Mouse (Mus musculus): Measurements from ENCODE around the gene B4galnt3. TPM values are rescaled to one million over a fixed set of nuclear protein-coding genes. Genes with fewer than 3 reads are reported as not detected.

The B4galnt3 gene
- total RNA-seq, 1 experiment from 2014 or later: not detected

DNA sequence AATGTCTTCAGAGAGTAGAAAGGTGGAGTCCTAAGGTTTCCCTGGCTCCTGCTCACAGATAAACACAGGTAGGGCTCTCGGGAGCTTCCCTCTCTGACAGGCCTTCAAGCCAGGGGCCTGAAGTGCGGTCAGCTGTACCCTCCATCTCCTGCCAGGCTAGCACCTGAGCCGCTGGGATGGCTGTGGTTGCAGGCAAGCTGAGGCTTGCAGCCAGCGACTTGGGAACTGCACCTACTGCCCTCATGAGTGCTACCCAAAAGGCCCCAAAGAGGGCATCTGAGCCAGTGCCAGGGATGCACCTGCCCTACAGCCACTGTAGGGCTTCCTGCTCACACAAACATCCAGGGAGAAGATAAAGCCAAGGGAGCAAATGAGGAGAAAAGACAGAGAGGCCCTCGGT lies 53.9 kb downstream of the B4galnt3 start:
- no peak for ATAC-seq (replicated peaks; ENCODE audit: insufficient number of reproducible peaks, low FRiP score, low TSS enrichment, poor library complexity, severe bottlenecking)

DNA sequence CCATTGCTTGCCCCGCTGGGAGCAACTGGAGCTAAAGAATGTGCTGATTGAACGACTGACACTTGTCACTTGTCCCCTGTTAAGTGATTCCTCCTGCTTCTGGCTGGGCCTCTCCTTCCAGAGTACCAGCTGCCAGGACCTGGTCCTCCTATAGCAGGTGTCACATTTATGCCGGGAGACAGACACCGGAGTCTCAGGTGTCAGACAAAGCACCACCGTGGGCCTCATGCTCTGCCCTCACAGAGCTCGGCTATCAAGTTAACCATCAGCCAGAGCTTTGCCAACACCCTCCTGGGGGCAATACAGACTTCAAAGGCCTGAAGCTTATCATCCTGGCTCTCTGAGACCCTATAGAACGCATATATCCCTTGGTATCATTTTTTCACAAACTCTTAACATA lies 58.5 kb downstream of the B4galnt3 start:
- no peak for ATAC-seq (replicated peaks; ENCODE audit: insufficient number of reproducible peaks, low FRiP score, low TSS enrichment, poor library complexity, severe bottlenecking)

DNA sequence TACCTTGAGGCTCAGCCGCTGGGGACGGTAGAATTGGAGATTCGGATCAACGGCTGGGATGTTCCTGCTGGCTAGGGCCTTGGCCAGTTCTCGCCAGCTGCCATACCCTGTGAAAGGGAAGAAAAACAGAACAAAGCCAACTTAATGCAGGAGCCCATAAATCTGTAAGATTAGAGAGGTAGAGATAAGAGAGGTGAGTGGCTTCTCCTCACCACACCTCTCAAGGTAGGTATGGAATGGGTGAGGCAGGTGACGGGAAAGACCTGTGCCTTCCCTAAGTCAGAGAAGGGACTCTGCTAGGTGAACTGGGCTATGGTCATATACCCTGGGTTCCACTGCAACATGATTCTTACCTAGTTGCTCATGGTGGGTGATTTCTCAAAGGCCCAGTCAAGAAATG lies 61.5 kb downstream of the B4galnt3 start:
- no peak for ATAC-seq (replicated peaks; ENCODE audit: insufficient number of reproducible peaks, low FRiP score, low TSS enrichment, poor library complexity, severe bottlenecking)

DNA sequence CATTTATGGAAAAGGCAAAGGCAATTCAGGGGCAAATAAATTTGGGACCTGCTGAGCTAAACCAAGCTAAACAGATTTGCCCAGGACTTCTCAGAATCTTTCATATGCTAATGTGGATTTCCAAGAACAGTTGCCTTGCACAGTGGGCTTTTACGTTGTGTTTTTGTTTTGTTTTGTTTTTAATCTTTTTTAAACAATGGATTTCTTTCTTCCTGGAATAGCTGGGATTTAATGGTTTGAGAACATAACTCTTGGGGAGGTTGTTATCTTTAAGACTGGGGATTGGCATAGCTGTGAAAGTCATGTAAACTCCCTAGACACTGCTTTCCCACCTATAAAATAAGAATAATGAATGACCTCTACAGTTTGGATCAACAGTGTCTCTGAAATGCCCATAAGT lies 63.9 kb downstream of the B4galnt3 start:
- no peak for ATAC-seq (replicated peaks; ENCODE audit: insufficient number of reproducible peaks, low FRiP score, low TSS enrichment, poor library complexity, severe bottlenecking)

DNA sequence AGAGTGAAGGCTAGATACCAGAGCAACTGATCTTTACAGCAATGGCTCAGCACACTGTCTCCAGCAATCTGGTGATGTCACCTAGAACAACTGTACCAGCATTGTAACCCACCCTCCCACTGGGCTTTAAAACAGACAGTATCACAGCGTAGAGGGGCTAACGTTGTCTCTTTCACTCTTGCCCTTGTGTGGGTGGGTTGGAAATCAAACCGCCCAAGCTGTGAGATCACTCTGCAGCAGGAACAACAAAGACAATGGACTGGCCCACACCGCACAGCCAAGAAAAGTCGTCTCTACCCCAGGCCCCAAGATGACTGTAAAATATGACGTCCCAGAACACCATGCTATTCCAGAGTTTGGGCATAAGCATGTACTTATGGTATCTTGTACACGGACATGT lies 64.6 kb downstream of the B4galnt3 start:
- no peak for ATAC-seq (replicated peaks; ENCODE audit: insufficient number of reproducible peaks, low FRiP score, low TSS enrichment, poor library complexity, severe bottlenecking)

DNA sequence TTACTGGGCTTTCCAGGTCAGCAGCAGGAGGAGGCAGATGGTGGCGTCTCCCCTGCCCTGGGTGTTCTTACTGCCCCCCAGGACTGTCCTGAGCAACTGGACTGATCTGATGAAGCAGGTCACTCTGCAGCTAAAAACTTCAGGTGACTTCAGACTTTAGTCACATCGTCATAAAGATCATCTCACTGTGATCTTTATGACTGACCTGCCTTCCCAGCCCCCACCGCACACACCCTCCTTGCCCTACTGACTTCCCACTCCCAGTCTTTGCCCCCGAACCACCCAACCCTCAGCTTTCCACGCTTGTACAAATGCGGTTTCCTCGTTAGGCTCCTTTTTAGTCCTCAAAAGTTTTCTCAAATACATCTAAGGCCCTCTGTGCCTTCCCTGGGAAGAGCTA lies 67.3 kb downstream of the B4galnt3 start:
- no peak for ATAC-seq (replicated peaks; ENCODE audit: insufficient number of reproducible peaks, low FRiP score, low TSS enrichment, poor library complexity, severe bottlenecking)

DNA sequence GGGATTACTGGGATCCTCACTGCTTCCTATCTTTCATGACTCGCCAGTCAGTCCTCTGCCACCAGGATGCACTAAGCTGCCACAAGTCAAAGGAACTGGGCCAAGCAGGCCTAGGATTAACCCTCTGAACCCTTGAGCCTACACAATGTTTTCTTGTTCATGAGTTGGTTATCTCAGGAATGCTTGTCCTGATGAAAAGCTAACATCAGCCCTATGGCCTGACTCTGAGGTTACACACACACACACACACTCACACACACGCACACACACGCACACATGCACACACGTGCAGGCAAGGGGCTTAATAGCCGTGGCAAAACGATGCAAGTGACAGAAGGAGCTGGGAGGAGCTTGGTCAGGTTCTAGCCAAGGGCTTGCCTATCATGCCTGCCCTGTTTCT lies 69.0 kb downstream of the B4galnt3 start:
- ATAC-seq (replicated peaks; ENCODE audit: insufficient number of reproducible peaks, low FRiP score, low TSS enrichment, poor library complexity, severe bottlenecking): no peak

DNA sequence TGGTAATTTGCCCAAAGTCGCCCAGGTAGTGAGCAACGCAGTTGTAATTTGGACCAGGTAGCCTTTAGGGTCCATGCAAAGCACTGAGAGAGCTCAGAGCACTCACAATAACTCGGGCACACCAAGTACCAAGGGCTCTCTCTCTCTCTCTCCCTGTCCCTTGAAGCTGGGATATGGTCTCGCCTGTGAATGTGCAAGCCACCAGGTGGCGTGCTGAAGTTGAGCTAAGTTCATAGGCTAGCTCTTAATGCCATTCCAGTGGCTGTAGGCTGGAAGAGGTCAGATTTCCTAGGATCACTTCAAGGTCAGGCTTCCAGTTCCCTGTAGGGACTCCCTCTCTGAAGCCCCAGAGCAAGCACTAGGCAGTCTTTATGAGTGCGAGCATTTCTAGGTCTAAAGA lies 71.7 kb downstream of the B4galnt3 start:
- ATAC-seq (replicated peaks; ENCODE audit: insufficient number of reproducible peaks, low FRiP score, low TSS enrichment, poor library complexity, severe bottlenecking): no peak

DNA sequence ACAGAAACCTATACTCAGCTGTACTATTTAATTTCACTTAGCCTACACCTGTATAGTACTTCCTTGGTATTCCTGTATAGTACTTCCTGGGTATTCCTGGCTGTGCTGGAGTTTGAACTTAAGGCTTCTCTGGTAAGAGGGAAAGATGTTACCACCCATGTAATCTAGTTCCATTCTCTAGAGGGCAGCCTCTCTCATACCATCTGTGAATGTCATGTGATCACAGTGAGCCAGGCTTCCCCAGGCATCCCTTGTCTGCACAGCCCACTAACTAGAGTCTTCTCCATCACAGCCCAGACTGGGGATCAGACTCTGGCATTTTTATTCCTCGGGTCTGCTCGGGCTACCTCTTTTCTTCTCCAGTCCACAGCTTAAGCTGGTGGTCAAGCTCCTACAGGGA lies 75.1 kb downstream of the B4galnt3 start:
- no peak for ATAC-seq (replicated peaks; ENCODE audit: insufficient number of reproducible peaks, low FRiP score, low TSS enrichment, poor library complexity, severe bottlenecking)

DNA sequence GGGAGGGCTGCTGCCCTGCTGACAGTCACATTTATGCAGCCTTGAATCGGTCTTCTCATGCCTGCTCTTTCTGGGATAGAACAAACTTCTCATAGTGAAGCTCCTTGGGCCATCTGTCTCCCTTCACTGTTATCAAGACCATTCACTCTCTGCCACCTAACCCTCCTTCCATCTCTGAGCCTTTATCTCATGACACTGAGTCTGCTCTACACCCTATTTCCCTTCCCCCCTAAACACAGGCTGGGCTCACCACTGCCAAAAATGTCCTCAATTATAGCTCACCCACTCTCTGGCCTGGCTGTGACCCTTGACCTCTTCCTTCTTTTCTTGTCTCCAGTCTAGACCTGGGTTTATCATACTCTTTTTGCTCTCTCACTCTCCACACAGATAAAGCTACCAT lies 77.7 kb downstream of the B4galnt3 start:
- ATAC-seq (replicated peaks; ENCODE audit: insufficient number of reproducible peaks, low FRiP score, low TSS enrichment, poor library complexity, severe bottlenecking): no peak

DNA sequence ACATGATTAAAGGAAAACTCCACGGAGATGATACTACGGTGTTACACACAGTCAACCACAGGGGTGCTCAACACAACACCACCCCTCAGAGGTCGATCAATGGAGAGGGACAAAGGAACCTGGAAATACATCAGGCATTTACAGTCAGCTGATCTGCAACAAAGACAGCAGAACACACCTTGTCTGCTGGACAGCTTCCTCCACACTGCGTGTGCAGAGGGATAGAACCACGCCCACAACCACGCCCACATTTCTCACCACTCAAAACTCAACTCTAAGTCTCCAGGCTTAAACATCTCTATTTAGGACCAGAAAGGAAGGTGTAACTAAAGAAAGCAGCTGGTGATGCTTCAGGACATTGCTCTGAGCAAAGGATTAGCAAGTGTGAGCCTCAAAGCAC lies 82.8 kb downstream of the B4galnt3 start:
- no peak for ATAC-seq (replicated peaks; ENCODE audit: insufficient number of reproducible peaks, low FRiP score, low TSS enrichment, poor library complexity, severe bottlenecking)

DNA sequence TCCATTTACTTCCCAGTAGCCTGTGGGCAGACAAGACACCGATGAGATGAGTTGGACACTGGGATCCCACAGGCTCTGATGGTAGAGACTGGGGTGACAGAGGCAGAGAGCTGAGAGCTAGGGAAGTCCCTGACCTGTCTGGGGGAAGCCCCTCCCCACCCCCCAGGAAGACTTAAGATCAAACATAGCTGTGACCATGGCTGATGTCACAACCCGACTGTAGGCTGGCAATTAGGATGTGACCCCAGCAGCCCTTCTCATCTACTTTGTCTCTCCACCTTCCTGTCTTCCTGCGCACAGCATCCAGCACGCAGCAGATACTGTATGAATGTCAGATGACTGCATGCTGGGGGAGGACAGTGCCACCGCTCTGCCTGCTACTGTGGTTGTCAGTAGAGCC lies 87.8 kb downstream of the B4galnt3 start:
- ATAC-seq (replicated peaks; ENCODE audit: insufficient number of reproducible peaks, low FRiP score, low TSS enrichment, poor library complexity, severe bottlenecking): no peak

DNA sequence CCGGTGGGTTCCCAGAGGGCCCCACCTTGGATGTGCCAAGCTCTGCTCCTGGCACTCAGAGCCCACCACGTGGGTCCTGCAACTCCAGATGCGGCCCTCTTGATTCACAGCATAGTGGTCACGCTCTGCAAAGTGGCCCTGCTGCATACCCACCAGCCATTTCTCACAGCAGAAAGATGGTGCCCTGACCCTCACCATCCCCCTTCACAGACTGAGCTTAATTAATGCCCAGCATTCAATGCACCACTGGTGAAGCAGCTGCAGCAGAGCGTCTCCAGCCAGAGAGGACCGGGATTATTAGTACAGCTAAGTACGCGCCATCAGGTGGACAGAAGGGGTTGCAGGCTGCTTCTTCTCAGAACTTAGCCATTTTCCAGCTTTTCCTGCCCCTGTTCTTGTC lies 92.0 kb downstream of the B4galnt3 start:
- ATAC-seq (replicated peaks; ENCODE audit: insufficient number of reproducible peaks, low FRiP score, low TSS enrichment, poor library complexity, severe bottlenecking): no peak

DNA sequence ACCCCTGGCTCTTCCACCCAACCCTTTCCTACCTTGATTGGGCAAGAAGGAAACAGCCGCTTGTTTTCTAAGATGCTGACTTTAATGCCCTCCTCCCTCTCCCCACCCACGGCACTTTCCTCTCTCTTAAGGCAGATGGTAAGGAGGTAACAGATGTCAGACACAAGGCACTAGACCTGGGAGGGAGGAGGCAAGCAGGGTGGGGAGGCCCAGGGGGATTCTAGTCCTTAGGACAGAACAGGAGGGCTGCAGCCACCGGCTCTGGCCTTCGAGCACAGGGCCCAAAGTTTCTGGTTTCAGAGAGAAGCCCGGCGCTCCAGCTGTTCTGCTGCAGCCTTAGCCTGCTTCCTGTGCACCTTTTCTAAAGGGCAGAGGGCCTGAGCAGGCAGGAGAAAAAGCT lies 92.4 kb downstream of the B4galnt3 start:
- ATAC-seq (replicated peaks; ENCODE audit: insufficient number of reproducible peaks, low FRiP score, low TSS enrichment, poor library complexity, severe bottlenecking): no peak

DNA sequence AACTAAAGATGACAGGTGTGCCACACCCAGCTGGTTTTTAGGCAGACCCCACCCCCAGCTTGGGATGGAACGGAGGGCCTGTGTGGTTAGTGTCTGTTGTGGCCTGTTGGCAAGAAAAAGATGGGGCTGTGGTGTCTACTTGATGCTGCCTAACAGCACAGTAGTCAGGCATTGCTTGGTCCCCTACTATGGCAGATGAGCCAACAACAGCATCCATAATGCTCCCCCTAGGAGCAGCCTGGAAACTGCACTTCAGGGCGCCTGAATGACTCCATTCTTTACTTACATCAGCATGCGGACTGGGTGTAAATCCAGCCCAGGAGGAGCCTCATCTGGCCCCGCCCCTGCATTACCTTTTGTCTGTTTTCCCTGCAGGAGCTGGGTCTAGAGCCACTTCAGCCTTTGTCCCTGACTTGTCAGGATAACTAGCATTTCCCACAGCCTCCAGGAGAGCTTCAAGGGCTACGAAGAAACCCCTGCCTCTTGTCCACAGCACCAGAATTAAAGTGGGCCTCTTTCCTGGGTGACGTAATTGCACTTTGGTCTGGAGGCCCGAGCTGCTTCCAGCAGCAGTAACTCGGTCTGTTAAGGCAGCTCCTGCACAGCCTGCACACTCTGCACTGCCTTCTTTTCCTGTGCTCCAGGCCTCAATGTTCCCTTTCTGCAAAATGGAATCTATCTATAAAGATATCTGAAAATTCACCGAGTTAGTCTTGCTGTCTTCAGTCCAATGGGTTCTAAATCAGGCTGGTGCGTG lies 94.5 kb downstream of the B4galnt3 start:
- no peak for ATAC-seq (replicated peaks; ENCODE audit: insufficient number of reproducible peaks, low FRiP score, low TSS enrichment, poor library complexity, severe bottlenecking)

DNA sequence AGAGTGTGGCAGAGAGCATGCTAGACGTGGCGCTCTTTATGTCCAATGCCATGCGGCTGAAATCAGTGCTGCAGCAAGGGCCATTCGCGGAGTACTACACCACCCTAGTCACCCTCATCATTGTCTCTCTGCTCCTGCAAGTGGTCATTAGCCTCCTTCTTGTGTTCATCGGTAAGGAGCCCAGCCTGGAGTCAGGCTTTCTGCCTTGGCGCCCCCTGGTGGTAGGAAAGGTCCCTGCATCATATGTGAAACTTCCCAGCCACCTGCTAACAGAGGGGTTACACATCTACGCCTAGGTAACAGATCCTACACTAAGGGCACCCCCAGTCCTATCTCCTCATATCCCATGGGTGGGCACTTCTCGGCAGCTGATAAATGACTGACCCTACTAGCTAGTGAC lies 96.4 kb downstream of the B4galnt3 start:
- ATAC-seq (replicated peaks; ENCODE audit: insufficient number of reproducible peaks, low FRiP score, low TSS enrichment, poor library complexity, severe bottlenecking): peak; percentile 67

DNA sequence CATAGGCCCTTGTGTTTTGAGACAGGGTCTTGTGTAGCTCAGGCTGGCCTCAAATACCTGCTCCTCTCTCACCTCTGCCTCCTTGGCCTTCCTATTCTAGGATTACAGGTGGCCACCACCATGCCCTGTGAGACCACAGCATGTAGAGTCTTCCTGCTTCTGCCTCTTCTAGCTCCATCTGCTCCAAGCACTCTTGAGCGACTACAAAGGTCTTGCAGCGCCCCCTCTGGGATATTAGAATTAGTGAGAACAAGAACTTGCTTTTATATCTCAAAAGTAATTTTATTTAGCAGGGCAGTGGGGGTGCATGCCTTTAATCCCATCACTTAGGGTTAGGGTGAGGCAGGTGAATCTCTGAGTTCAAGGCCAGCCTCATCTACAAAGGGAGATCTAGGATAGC lies 97.5 kb downstream of the B4galnt3 start:
- ATAC-seq (replicated peaks; ENCODE audit: insufficient number of reproducible peaks, low FRiP score, low TSS enrichment, poor library complexity, severe bottlenecking): no peak

DNA sequence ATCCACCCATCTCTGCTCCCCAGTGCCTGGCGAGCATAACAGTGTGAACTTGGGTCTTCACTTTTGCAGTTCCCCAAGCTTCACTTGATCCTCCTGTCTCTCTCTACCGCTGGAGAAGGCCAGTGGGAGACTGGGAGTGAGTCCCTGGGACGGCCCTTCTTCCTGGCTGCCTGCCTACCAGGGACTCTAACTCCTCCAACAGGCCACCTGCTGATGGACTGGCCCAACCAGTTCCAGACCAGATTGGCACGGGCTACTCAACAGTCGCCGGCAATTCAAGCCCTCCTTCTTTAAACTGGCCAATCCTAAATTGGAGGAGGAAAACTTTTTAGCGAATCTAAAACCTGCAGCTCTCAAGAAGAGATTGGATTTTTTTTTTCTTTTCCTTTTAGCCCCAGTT lies 99.4 kb downstream of the B4galnt3 start:
- no peak for ATAC-seq (replicated peaks; ENCODE audit: insufficient number of reproducible peaks, low FRiP score, low TSS enrichment, poor library complexity, severe bottlenecking)

DNA sequence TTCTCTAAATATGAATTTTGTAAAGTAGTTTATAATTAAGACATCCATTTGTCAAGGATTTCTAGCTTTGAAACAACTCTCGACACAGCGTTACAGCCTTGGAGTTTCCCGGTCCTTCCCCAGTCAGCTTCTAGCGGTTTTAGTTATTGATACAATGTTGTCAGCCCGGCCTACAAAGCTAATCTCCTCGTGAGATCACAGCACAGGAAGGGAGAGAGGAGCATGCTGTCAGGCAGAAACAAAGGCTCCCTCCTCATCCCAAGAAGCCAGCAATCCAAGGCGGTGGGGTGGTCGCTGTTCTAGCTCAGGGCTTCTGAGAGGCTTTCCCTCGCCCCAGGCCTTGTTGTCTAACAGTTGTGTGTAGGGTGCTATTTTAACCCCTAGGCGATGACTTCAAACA lies 100.1 kb downstream of the B4galnt3 start:
- no peak for ATAC-seq (replicated peaks; ENCODE audit: insufficient number of reproducible peaks, low FRiP score, low TSS enrichment, poor library complexity, severe bottlenecking)

DNA sequence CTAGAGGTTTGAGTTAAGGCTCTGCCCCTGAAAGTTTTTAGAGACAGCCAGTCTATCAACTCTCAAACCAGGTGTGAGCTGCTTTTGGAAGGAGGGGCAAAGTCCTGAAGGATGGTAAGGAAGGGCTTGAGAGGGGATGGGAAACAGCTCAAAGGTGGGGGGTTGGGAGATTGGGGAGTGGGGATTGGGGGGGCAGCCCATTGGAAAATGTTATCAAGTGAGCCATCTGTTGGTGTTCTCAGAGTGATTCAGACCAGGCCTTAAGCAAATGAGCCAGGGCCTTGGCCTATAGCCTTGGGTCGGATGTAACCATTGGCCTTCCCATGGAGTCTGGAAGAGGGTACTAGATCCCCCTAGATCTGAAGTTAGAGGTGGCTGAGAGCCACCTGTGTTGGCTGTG lies 100.6 kb downstream of the B4galnt3 start:
- ATAC-seq (replicated peaks; ENCODE audit: insufficient number of reproducible peaks, low FRiP score, low TSS enrichment, poor library complexity, severe bottlenecking): no peak

DNA sequence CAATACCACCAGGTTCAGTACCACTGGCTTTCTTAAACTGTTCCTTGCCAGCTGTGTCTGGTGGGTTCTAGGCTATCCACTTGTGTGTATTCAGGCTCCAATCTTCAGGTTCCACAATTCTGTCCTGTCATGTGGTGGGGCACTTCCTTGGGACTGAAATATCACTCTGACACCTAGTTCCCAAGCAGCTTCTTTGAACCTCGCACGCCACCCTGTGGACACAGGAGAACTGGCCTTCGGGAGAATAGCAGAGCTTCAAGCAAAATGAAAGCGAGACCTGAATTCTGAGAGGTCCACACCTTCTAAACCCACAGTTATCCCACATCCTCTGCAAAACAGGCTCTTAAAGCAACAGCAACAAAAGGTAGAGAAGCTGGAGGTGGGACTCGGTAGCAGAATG lies 101.2 kb downstream of the B4galnt3 start:
- ATAC-seq (replicated peaks; ENCODE audit: insufficient number of reproducible peaks, low FRiP score, low TSS enrichment, poor library complexity, severe bottlenecking): peak; percentile 76
